Mouse (Mus musculus): Measurements from ENCODE around the gene Opn4.

Opn4 gene

GRCm38 (mm10) chr14:34599941-34600340 lies at the start of gene Opn4:
Gene Opn4 (minus strand): TSS chr14:34600142.
- no peak for DNase-seq (ENCODE audit: low read depth)

GRCm38 (mm10) chr14:34647870-34648475 lies 48.0 kb upstream of the Opn4 start:
- no peak for DNase-seq (ENCODE audit: low read depth)

- no peak for DNase-seq (ENCODE audit: low read depth)
Measured at GRCm38 (mm10) chr14:34644140-34644539, 44.2 kb upstream of the Opn4 start.

- no peak for DNase-seq (ENCODE audit: low read depth)
Measured at GRCm38 (mm10) chr14:34635721-34636120, 35.8 kb upstream of the Opn4 start.

- no peak for DNase-seq (ENCODE audit: low read depth)
Measured at GRCm38 (mm10) chr14:34635192-34635591, 35.2 kb upstream of the Opn4 start.

- no peak for DNase-seq (ENCODE audit: low read depth)
Measured at GRCm38 (mm10) chr14:34632722-34633448, 32.9 kb upstream of the Opn4 start.

GRCm38 (mm10) chr14:34626824-34627223 lies 26.9 kb upstream of the Opn4 start:
- no peak for DNase-seq (ENCODE audit: low read depth)

GRCm38 (mm10) chr14:34623531-34624210 lies 23.7 kb upstream of the Opn4 start:
- DNase-seq (ENCODE audit: low read depth) = no peak

GRCm38 (mm10) chr14:34623074-34623473 lies 23.1 kb upstream of the Opn4 start:
- DNase-seq (ENCODE audit: low read depth) = no peak

GRCm38 (mm10) chr14:34620611-34621376 lies 20.9 kb upstream of the Opn4 start:
- DNase-seq (ENCODE audit: low read depth) = peak; percentile 38

- DNase-seq (ENCODE audit: low read depth) = no peak
Measured at GRCm38 (mm10) chr14:34618808-34619207, 18.9 kb upstream of the Opn4 start.

- peak; percentile 76 for DNase-seq (ENCODE audit: low read depth)
Measured at GRCm38 (mm10) chr14:34616821-34617220, 16.9 kb upstream of the Opn4 start.

- DNase-seq (ENCODE audit: low read depth) = no peak
Measured at GRCm38 (mm10) chr14:34615625-34616024, 15.7 kb upstream of the Opn4 start.

GRCm38 (mm10) chr14:34615082-34615481 lies 15.1 kb upstream of the Opn4 start:
- DNase-seq (ENCODE audit: low read depth) = no peak

GRCm38 (mm10) chr14:34614551-34614950 lies 14.6 kb upstream of the Opn4 start:
- no peak for DNase-seq (ENCODE audit: low read depth)

GRCm38 (mm10) chr14:34613523-34613922 lies 13.6 kb upstream of the Opn4 start:
- DNase-seq (ENCODE audit: low read depth) = no peak

- DNase-seq (ENCODE audit: low read depth) = no peak
Measured at GRCm38 (mm10) chr14:34612222-34612621, 12.3 kb upstream of the Opn4 start.

GRCm38 (mm10) chr14:34611591-34611990 lies 11.6 kb upstream of the Opn4 start:
- no peak for DNase-seq (ENCODE audit: low read depth)

- DNase-seq (ENCODE audit: low read depth) = no peak
Measured at GRCm38 (mm10) chr14:34601910-34602309, 2.0 kb upstream of the Opn4 start.

GRCm38 (mm10) chr14:34595596-34596255 lies 4.2 kb downstream of the Opn4 start:
- no peak for DNase-seq (ENCODE audit: low read depth)

- DNase-seq (ENCODE audit: low read depth) = no peak
Measured at GRCm38 (mm10) chr14:34591741-34592535, 8.0 kb downstream of the Opn4 start.

All from c-Kit-positive CD71-negative TER-119-negative erythroid progenitor cells, embryonic 14.5 days (primary cell).